Mouse (Mus musculus) midbrain, embryonic 14.5 days (tissue): ENCODE results near the gene Pcbp4. TPM values are rescaled to one million over a fixed set of nuclear protein-coding genes. Genes with fewer than 3 reads are reported as not detected.

Experiments
- ATAC-seq: fragments of 200-750 bp; cut with Nextera tagmentation; 2 replicates; pipeline ENCODE4 v1.8.0; 2017; ENCODE audit warnings: moderate number of reproducible peaks, moderate library complexity; ENCODE audit not compliant: low FRiP score, low TSS enrichment
- DNase-seq: peaks from one replicate; pipeline ENCODE4 v3.0.0-alpha.2; 2015
- H3K27ac ChIP-seq: fragments of 300-500 bp; sonication (generic); replicated peaks from 2 replicates; pipeline ENCODE4 v1.5.1; 2014; ENCODE audit warnings: mild to moderate bottlenecking, low read depth, low read length, moderate library complexity
- H3K27me3 ChIP-seq: fragments of 300-500 bp; sonication (generic); 2 replicates; pipeline ENCODE4 v1.6.1; 2014; ENCODE audit warnings: low read length, control low read depth, mixed read lengths; ENCODE audit not compliant: control insufficient read depth, insufficient read depth
- H3K36me3 ChIP-seq: fragments of 300-500 bp; sonication (generic); 2 replicates; pipeline ENCODE4 v1.6.1; 2014; ENCODE audit warnings: low read length, control low read depth; ENCODE audit not compliant: control insufficient read depth, insufficient read depth
- H3K4me1 ChIP-seq: fragments of 300-500 bp; sonication (generic); 2 replicates; pipeline ENCODE4 v1.6.1; 2014; ENCODE audit warnings: mild to moderate bottlenecking, antibody characterized with exemption, low read length, control low read depth; ENCODE audit not compliant: control insufficient read depth, insufficient read depth
- H3K4me2 ChIP-seq: fragments of 300-500 bp; sonication (generic); 2 replicates; pipeline ENCODE4 v1.6.1; 2014; ENCODE audit warnings: mild to moderate bottlenecking, low read length, moderate library complexity
- H3K4me3 ChIP-seq: fragments of 300-500 bp; sonication (generic); replicated peaks from 2 replicates; pipeline ENCODE4 v1.5.1; 2014; ENCODE audit warnings: low read depth, low read length
- H3K9ac ChIP-seq: fragments of 300-500 bp; sonication (generic); replicated peaks from 2 replicates; pipeline ENCODE4 v1.6.1; 2014; ENCODE audit warnings: mild to moderate bottlenecking, low read length, moderate library complexity
- H3K9me3 ChIP-seq: fragments of 300-500 bp; sonication (generic); 2 replicates; pipeline ENCODE4 v1.6.1; 2016; ENCODE audit warnings: low read length, control low read depth, mixed read lengths; ENCODE audit not compliant: control insufficient read depth
- WGBS: fragments of 180-500 bp; shearing (Covaris S2); extraction: QIAGEN DNeasy Blood & Tissue Kit; methylation state at CpG from one replicate; pipeline ENCODE4 v1.1.7; 2014; 5-methylcytosine and 5-hydroxymethylcytosine counted together
- polyA plus RNA-seq: library from polyadenylated mRNA; unstranded; fragments of >200 nt; fragmentation: Nextera tagmentation; extraction: Ambion mirVana; gene quantifications from 2 replicates; pipeline ENCODE4 v1.2.1, GENCODE M21; 2014

Gene Pcbp4
- 219 and 247 TPM in 2 replicates for polyA plus RNA-seq

GRCm38 (mm10) chr9:106453271-106454070, at the start of gene Pcbp4:
Pcbp4 (plus strand) TSS chr9:106453291.
- Histone ChIP-seq H3K4me2 (peak within 1 kb of the TSS; percentile 100), H3K4me1 (peaks cover 48% of the 10 kb centered on the region), H3K4me3 (peak within 1 kb of the TSS; percentile 80), H3K36me3 (peaks cover 2% of the 10 kb centered on the region; the same call in 1 of the 2 replicates), H3K9ac (peak within 1 kb of the TSS; percentile 95), H3K9me3 (no peaks in the 10 kb centered on the region), H3K27me3 (no peaks in the 10 kb centered on the region), H3K27ac (peak within 1 kb of the TSS; percentile 96)
- DNase-seq (peak; percentile 83), ATAC-seq (peak; percentile 68)
- under 1% methylated on average over 61 of the region's 74 CpGs for WGBS

- no peaks in the 10 kb centered on the region for H3K9me3 ChIP-seq
- no peak for DNase-seq
These were observed 47.8 kb upstream of the Pcbp4 start for GRCm38 (mm10) chr9:106405275-106405674.

GRCm38 (mm10) chr9:106406443-106407078, 46.5 kb upstream of the Pcbp4 start:
- no peak for ATAC-seq

More at GRCm38 (mm10) chr9:106405275-106405674, 47.8 kb upstream of the Pcbp4 start:
- no peak overlapping the region for H3K4me2 ChIP-seq
- H3K27ac ChIP-seq: no peak overlapping the region
- no peak overlapping the region for H3K9ac ChIP-seq
- H3K27me3 ChIP-seq: no peaks in the 10 kb centered on the region
- no peaks in the 10 kb centered on the region for H3K36me3 ChIP-seq
- no peak overlapping the region for H3K4me3 ChIP-seq
- 39% methylated on average over 6 of the region's 6 CpGs for WGBS
- no peak for ATAC-seq
- no peaks in the 10 kb centered on the region; the same call in 1 of the 2 replicates for H3K4me1 ChIP-seq

GRCm38 (mm10) chr9:106409096-106409495, 44.0 kb upstream of the Pcbp4 start:
- 98% methylated on average over 4 of the region's 4 CpGs for WGBS
- H3K4me1 ChIP-seq: no peaks in the 10 kb centered on the region; the same call in 1 of the 2 replicates
- DNase-seq (no peak), ATAC-seq (no peak)
- H3K4me3 ChIP-seq: no peak overlapping the region
- H3K9ac ChIP-seq: no peak overlapping the region
- H3K4me2 ChIP-seq: no peak overlapping the region
- no peaks in the 10 kb centered on the region for H3K9me3 ChIP-seq
- no peaks in the 10 kb centered on the region for H3K27me3 ChIP-seq
- H3K27ac ChIP-seq: no peak overlapping the region
- H3K36me3 ChIP-seq: no peaks in the 10 kb centered on the region

More at GRCm38 (mm10) chr9:106406443-106407078, 46.5 kb upstream of the Pcbp4 start:
- Histone ChIP-seq H3K36me3 (no peaks in the 10 kb centered on the region), H3K27ac (no peak overlapping the region), H3K4me3 (no peak overlapping the region), H3K27me3 (no peaks in the 10 kb centered on the region), H3K9ac (no peak overlapping the region), H3K9me3 (no peaks in the 10 kb centered on the region), H3K4me1 (no peaks in the 10 kb centered on the region; the same call in 1 of the 2 replicates), H3K4me2 (no peak overlapping the region)
- 60% methylated on average over 8 of the region's 8 CpGs for WGBS
- no peak for DNase-seq

GRCm38 (mm10) chr9:106410086-106410650, 42.9 kb upstream of the Pcbp4 start:
- DNase-seq: no peak
- WGBS: 72% methylated on average over 2 of the region's 2 CpGs
- no peaks in the 10 kb centered on the region; the same call in 1 of the 2 replicates for H3K4me1 ChIP-seq
- H3K9me3 ChIP-seq: no peaks in the 10 kb centered on the region
- ATAC-seq: no peak
- no peaks in the 10 kb centered on the region for H3K27me3 ChIP-seq
- H3K4me3 ChIP-seq: no peak overlapping the region
- no peak overlapping the region for H3K9ac ChIP-seq
- H3K4me2 ChIP-seq: no peak overlapping the region
- no peaks in the 10 kb centered on the region for H3K36me3 ChIP-seq
- no peak overlapping the region for H3K27ac ChIP-seq

- no peak for ATAC-seq
- Histone ChIP-seq H3K36me3 (no peaks in the 10 kb centered on the region), H3K4me2 (no peak overlapping the region), H3K27me3 (no peaks in the 10 kb centered on the region), H3K4me3 (no peak overlapping the region), H3K9ac (no peak overlapping the region), H3K4me1 (no peaks in the 10 kb centered on the region; the same call in 1 of the 2 replicates), H3K9me3 (no peaks in the 10 kb centered on the region), H3K27ac (no peak overlapping the region)
- DNase-seq: no peak
- 84% methylated on average over 9 of the region's 9 CpGs for WGBS
These were observed 41.9 kb upstream of the Pcbp4 start for GRCm38 (mm10) chr9:106411091-106411594.

- H3K9me3 ChIP-seq: no peaks in the 10 kb centered on the region
- H3K36me3 ChIP-seq: no peaks in the 10 kb centered on the region
- 82% methylated on average over 6 of the region's 6 CpGs for WGBS
- no peak overlapping the region for H3K4me2 ChIP-seq
- DNase-seq: no peak
- ATAC-seq: no peak
- H3K4me3 ChIP-seq: no peak overlapping the region
- no peaks in the 10 kb centered on the region for H3K27me3 ChIP-seq
- H3K27ac ChIP-seq: no peak overlapping the region
- no peaks in the 10 kb centered on the region for H3K4me1 ChIP-seq
- H3K9ac ChIP-seq: no peak overlapping the region
These were observed 41.4 kb upstream of the Pcbp4 start for GRCm38 (mm10) chr9:106411729-106412128.

GRCm38 (mm10) chr9:106412210-106412609, 40.9 kb upstream of the Pcbp4 start:
- ATAC-seq: no peak
- H3K9me3 ChIP-seq: no peaks in the 10 kb centered on the region
- H3K4me3 ChIP-seq: no peak overlapping the region
- no peaks in the 10 kb centered on the region for H3K36me3 ChIP-seq
- no peak for DNase-seq
- WGBS: 77% methylated on average over 3 of the region's 3 CpGs
- H3K27me3 ChIP-seq: no peaks in the 10 kb centered on the region
- no peak overlapping the region for H3K27ac ChIP-seq
- H3K9ac ChIP-seq: no peak overlapping the region
- no peak overlapping the region for H3K4me2 ChIP-seq
- no peaks in the 10 kb centered on the region for H3K4me1 ChIP-seq
